Mouse (Mus musculus) neural tube, embryonic 14.5 days (tissue): ENCODE data around the gene Gm49673. TPM values are rescaled to one million over a fixed set of nuclear protein-coding genes. Genes with fewer than 3 reads are reported as not detected.
"Not testable (repeated sequence)": the region's sequence is repeated elsewhere in the genome, so short reads cannot be mapped to it uniquely, and the experiment has no call there.

Source experiments
- ATAC-seq: fragments of 200-750 bp; cut with Nextera tagmentation; 2 replicates; pipeline ENCODE4 v1.8.0; 2017; ENCODE audit warnings: low read depth, mild to moderate bottlenecking, moderate TSS enrichment, moderate library complexity
- H3K27ac ChIP-seq: fragments of 300-500 bp; sonication (generic); 2 replicates; pipeline ENCODE4 v1.5.1; 2014; ENCODE audit warnings: low read depth, mild to moderate bottlenecking, control low read depth, low read length, moderate library complexity, mixed read lengths
- H3K27me3 ChIP-seq: fragments of 300-500 bp; sonication (generic); 2 replicates; pipeline ENCODE4 v1.6.1; 2014; ENCODE audit warnings: low read length; ENCODE audit not compliant: control insufficient read depth, insufficient read depth
- H3K36me3 ChIP-seq: fragments of 300-500 bp; sonication (generic); 2 replicates; pipeline ENCODE4 v1.6.1; 2014; ENCODE audit warnings: low read length, mixed read lengths; ENCODE audit not compliant: control insufficient read depth, insufficient read depth
- H3K4me1 ChIP-seq: fragments of 300-500 bp; sonication (generic); 2 replicates; pipeline ENCODE4 v1.6.1; 2014; ENCODE audit warnings: low read length; ENCODE audit not compliant: control insufficient read depth, insufficient read depth
- H3K4me2 ChIP-seq: fragments of 300-500 bp; sonication (generic); 2 replicates; pipeline ENCODE4 v1.6.1; 2014; ENCODE audit warnings: mild to moderate bottlenecking, low read depth, low read length, control low read depth
- H3K4me3 ChIP-seq: fragments of 300-500 bp; sonication (generic); 2 replicates; pipeline ENCODE4 v1.5.1; 2014; ENCODE audit warnings: low read depth, low read length, control low read depth, mixed read lengths
- H3K9ac ChIP-seq: fragments of 300-500 bp; sonication (generic); replicated peaks from 2 replicates; pipeline ENCODE4 v1.6.1; 2014; ENCODE audit warnings: low read depth, mild to moderate bottlenecking, control low read depth, low read length, mixed read lengths
- H3K9me3 ChIP-seq: fragments of 300-500 bp; sonication (generic); 2 replicates; pipeline ENCODE4 v1.6.1; 2016; ENCODE audit warnings: low read length; ENCODE audit not compliant: control insufficient read depth
- WGBS: fragments of 180-500 bp; shearing (Covaris S2); extraction: QIAGEN DNeasy Blood & Tissue Kit; methylation state at CpG from one replicate; pipeline ENCODE4 v1.1.7; 2014; 5-methylcytosine and 5-hydroxymethylcytosine counted together
- polyA plus RNA-seq: library from polyadenylated mRNA; unstranded; fragments of >200 nt; fragmentation: Nextera tagmentation; extraction: Ambion mirVana; gene quantifications from 2 replicates; pipeline ENCODE4 v1.2.1, GENCODE M21; 2014

Gm49673 gene
- polyA plus RNA-seq, 1 experiment from 2014 or later = 0.33 TPM

GRCm38 (mm10) chr17:8116378-8116777, 31.2 kb downstream of the Gm49673 start:
- H3K9ac ChIP-seq, H3K27ac ChIP-seq, H3K36me3 ChIP-seq, H3K9me3 ChIP-seq, H3K4me1 ChIP-seq, H3K27me3 ChIP-seq, H3K4me2 ChIP-seq, H3K4me3 ChIP-seq, ATAC-seq: not testable (repeated sequence)
- 75% methylated on average over 6 of the region's 11 CpGs for WGBS

- not testable (repeated sequence) for H3K27me3 ChIP-seq, H3K4me3 ChIP-seq, ATAC-seq, H3K9me3 ChIP-seq, H3K9ac ChIP-seq, H3K27ac ChIP-seq, H3K36me3 ChIP-seq, H3K4me1 ChIP-seq, H3K4me2 ChIP-seq
- no CpG with 5 or more reads among the region's 1 CpGs for WGBS
Observed at GRCm38 (mm10) chr17:8112199-8112598, 35.4 kb downstream of the Gm49673 start.

GRCm38 (mm10) chr17:8101297-8101609, 46.3 kb downstream of the Gm49673 start:
- not testable (repeated sequence) for H3K27me3 ChIP-seq, H3K4me1 ChIP-seq, H3K9me3 ChIP-seq, H3K36me3 ChIP-seq, H3K27ac ChIP-seq, H3K4me2 ChIP-seq, H3K4me3 ChIP-seq, H3K9ac ChIP-seq
- 11% methylated on average over 1 of the region's 6 CpGs for WGBS
- peak; percentile 77 for ATAC-seq

GRCm38 (mm10) chr17:8100405-8101296, 46.9 kb downstream of the Gm49673 start:
- not testable (repeated sequence) for H3K9me3 ChIP-seq, H3K4me2 ChIP-seq
- 7% methylated on average over 7 of the region's 26 CpGs for WGBS

GRCm38 (mm10) chr17:8096199-8096598, 51.4 kb downstream of the Gm49673 start:
- H3K27ac ChIP-seq, H3K36me3 ChIP-seq, H3K27me3 ChIP-seq, H3K4me3 ChIP-seq, H3K4me2 ChIP-seq, H3K9me3 ChIP-seq, H3K9ac ChIP-seq, H3K4me1 ChIP-seq, ATAC-seq: not testable (repeated sequence)
- WGBS = 81% methylated on average over 3 of the region's 5 CpGs

More at GRCm38 (mm10) chr17:8100405-8101296, 46.9 kb downstream of the Gm49673 start:
- not testable (repeated sequence) for H3K4me3 ChIP-seq, H3K36me3 ChIP-seq, H3K4me1 ChIP-seq, H3K27me3 ChIP-seq, H3K27ac ChIP-seq, H3K9ac ChIP-seq
- peak; percentile 88 for ATAC-seq

GRCm38 (mm10) chr17:8095653-8096052, 51.9 kb downstream of the Gm49673 start:
- H3K9me3 ChIP-seq, ATAC-seq, H3K9ac ChIP-seq, H3K36me3 ChIP-seq, H3K27me3 ChIP-seq, H3K4me3 ChIP-seq, H3K4me1 ChIP-seq, H3K4me2 ChIP-seq, H3K27ac ChIP-seq: not testable (repeated sequence)
- 42% methylated on average over 2 of the region's 5 CpGs for WGBS

GRCm38 (mm10) chr17:8092537-8093526, 54.8 kb downstream of the Gm49673 start:
- not testable (repeated sequence) for H3K9ac ChIP-seq, H3K9me3 ChIP-seq, H3K27ac ChIP-seq, H3K27me3 ChIP-seq, H3K4me2 ChIP-seq, H3K4me1 ChIP-seq, H3K4me3 ChIP-seq, H3K36me3 ChIP-seq
- WGBS = 59% methylated on average over 3 of the region's 18 CpGs
- peak; percentile 49; the same call in 1 of the 2 replicates for ATAC-seq

GRCm38 (mm10) chr17:8091320-8091719, 56.3 kb downstream of the Gm49673 start:
- H3K9ac ChIP-seq, H3K4me3 ChIP-seq, H3K27ac ChIP-seq, ATAC-seq, H3K4me2 ChIP-seq, H3K9me3 ChIP-seq, H3K36me3 ChIP-seq, H3K27me3 ChIP-seq, H3K4me1 ChIP-seq: not testable (repeated sequence)
- WGBS = 74% methylated on average over 11 of the region's 14 CpGs

- not testable (repeated sequence) for H3K9ac ChIP-seq, H3K27ac ChIP-seq, H3K4me2 ChIP-seq, H3K4me3 ChIP-seq, H3K9me3 ChIP-seq, H3K36me3 ChIP-seq, H3K4me1 ChIP-seq, H3K27me3 ChIP-seq
- peak; percentile 54; the same call in 1 of the 2 replicates for ATAC-seq
- 52% methylated on average over 1 of the region's 2 CpGs for WGBS
Observed at GRCm38 (mm10) chr17:8069847-8070246, 77.7 kb downstream of the Gm49673 start.
